Mouse (Mus musculus): ENCODE measurements around the gene Eif5b. TPM values are rescaled to one million over a fixed set of nuclear protein-coding genes. Genes with fewer than 3 reads are reported as not detected.
"Not testable (repeated sequence)": the region's sequence is repeated elsewhere in the genome, so short reads cannot be mapped to it uniquely, and the experiment has no call there.

Eif5b gene
- total RNA-seq, 2 experiments from 2014 or later: 31.9 to 36.5 TPM

DNA sequence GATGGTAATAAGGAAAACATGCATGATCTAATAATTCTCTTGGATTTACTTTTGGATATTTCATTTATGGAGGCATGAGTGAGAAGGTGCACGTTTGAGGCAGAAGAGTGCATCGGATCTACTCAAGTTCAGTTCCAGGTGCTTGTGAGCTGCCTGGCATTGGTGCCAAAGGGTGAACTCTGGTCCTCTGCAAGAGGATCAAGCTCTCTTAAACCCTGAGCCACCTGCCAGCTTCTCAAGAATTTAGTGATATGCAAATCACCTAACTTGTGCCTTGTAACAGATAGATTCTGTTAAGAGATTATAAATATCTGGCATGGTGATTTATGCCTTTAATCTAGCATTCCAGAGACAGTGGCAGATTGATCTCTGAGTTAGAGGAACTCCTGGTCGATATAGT, 5.2 kb downstream of the Eif5b start:
- DNase-seq: no peak

DNA sequence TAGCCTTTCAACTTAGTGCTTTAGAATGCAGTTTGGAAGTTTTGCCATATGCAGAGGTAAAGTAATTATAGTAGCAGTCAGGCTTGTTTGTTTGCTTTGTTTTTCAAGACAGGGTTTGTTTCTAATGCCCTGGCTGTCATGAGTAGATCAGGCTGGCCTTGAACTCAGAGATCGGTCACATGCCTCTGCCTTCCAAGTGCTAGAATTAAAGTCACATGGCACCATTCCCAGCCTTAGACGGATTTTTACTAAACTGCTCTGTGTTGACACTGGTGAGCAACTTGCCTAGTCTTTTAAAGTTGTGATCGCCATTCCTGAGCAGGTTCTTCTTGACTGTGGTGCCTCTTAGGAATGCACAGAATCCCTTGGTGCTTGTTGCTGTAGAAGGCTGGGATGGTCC, 8.9 kb downstream of the Eif5b start:
- DNase-seq: no peak

DNA sequence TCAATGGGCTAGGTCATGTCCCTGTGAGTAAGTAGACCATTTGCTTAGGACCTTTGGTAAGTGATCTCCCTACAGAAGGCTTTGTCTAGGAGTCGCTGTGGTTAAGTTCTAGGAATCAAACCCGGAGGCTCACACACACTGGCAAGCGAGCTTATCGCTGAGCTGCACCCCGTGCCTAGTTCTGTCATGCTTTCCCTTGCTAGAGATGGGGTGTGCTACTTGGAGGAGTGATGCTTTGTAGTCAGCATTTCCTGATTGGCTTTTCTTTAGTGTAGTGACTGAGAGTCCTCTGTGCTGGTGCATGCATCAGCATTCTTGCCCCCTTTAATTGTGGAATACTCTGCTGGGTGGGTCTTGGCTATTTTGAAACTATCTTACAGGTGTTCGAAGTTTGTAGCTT, 13.8 kb downstream of the Eif5b start:
- no peak for DNase-seq

DNA sequence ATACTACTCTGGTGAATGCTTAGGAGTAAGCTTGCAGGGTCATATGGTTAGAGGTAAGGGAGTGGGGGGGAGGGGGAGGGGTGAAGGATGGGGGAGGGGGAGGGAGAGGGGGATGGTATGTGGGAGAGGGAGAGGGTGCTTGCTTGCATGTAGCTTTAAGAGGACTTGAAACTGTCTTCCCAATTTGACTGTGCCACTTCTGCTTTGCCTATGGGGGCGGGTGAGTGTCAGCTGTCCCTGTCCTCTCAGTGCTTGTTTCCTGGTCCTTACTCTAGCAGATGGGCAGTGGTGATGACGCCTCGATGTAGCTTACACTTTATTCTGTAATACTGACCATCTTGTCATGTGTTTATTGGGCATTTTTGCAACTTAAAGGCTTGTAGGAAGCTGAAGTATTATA, 14.3 kb downstream of the Eif5b start:
- DNase-seq: no peak

DNA sequence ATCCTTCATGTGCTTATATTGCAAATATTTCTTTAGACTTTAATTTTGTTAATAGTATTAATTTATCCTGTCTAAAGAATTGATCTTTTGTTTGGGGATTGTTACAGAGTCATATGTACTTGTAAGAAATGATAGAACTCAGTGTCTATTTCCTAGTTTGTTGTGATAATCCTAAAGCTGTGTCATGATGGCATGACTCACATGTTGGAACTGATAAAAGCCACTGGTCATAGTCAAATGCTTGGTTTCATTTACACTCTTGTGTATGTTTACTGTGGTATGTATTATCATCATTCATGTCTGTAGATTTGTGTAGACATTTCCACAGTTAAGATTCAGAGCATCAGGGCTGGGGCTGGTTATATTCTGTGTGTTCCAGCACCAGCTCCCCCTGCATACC, 14.7 kb downstream of the Eif5b start:
- no peak for DNase-seq

DNA sequence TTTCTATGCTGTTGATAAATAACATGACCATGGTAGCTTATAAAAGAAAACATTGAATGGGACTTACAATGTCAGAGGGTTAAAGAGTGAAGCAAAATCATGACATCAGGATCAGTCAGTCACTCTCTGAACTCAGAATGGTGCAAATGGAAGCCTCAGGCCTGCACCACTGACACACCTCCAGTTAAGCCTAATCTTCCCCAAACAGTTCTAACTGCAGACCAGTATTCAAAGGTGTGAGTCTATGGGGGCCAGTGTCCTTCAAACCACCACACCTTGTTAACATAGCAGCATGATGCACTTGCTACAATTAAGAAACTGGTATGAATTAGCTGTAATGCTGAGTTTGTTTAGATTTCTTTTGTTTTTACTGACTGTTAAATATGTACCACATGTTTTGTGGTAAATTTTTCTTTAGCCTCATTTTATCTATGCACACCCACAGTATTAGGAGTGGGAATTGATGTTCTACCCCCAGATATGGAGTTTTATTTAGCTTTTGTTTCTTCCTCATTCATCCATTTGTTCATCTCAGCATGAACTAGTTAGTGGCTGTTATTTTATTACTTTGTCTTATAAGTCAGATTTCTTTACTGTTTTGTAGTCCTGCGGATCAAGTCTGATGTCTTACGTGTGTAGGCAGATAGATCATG, 16.9 kb downstream of the Eif5b start:
- no peak for DNase-seq

DNA sequence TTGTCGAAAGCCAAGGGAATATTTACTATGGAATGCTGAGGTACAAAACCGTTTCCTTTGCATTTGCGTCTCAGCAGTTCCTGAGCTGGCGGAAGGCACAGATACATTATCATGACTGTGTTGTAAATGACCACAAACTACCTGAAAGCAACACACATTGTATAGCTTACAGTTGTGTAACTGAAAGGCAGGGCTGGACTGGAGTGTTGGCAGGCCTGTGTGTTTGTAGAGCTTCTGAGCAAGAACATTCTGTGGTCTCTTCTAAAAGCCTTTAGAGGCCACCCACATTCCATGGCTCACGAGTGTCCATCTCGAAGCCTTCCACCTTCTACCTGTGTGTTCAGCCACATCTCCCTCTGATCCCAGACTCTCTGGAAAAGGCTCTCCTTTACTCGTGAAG, 29.5 kb downstream of the Eif5b start:
- DNase-seq: no peak

DNA sequence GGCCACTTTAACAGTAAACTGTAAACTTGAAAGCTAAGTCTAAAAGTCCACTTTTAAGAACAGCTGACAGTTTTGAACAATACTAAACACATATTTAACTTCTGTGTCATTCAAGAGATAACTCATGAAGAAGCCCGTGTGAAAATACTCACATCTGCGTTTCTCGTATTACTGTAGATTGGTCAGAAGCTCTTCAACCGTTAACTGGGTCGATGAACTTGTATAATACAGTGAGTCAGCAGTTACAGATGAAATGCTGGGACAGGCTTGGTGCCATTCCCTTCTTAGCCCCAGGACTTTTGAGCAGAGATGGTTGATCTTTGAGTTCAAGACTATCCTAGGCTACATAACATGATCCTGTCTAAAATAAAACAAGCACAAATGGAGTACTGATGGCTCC, 33.6 kb downstream of the Eif5b start:
- no peak for DNase-seq

DNA sequence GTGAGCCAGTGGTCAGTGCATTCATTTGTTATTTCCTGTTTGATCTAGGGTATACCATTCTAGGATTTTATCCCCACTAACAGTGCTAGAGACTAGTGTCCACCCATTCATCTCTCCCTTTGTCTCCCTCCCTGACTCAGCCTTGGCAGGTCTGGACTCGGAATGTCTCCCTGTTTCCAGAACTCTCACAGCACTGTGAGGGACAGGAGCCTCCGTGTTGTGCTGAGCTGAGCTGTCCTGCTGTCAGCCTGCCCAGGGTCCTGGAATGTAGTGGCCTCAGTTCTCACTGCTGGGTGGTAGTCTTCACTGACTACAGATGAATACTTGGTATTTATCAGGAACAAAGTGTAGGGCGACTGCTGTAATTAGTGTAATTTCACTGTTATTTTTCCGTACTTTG, 37.7 kb downstream of the Eif5b start:
- no peak for DNase-seq

DNA sequence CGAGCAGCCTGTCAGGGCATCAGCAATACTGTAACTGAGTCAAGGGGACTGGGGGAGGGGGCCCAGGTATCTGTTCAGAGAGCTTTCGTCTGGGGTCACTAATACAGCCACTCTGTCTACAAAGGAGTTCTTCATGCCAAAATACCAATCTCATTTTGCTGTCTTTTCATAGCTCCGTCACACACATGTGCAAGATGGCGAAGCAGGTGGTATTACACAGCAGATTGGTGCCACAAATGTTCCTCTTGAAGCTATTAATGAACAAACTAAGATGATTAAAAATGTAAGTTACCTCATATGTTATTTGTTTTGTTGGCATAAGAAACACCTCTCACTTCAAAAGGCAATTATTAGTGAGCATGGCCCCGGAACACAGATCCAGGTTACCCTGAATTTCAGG, 39.6 kb downstream of the Eif5b start:
- DNase-seq: no peak

DNA sequence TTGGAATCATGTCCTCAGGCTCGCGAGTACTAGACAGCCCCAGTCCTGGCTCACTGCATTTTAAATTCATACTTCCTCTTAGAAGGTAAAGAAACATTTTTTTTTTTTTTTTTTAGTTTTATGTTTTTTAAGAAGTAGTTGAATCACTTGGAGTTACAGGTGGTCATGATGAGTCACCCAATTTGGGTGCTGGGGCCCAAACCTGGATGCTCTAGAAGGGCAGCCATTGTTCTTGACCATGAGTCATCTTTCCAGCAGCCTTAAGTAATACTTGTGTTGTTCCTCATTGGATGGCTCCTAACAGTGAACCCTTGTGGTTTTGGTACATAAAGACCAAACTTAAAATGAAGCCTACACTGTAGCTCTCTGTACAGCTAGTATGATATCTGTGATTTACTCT, 41.1 kb downstream of the Eif5b start:
- DNase-seq: no peak

DNA sequence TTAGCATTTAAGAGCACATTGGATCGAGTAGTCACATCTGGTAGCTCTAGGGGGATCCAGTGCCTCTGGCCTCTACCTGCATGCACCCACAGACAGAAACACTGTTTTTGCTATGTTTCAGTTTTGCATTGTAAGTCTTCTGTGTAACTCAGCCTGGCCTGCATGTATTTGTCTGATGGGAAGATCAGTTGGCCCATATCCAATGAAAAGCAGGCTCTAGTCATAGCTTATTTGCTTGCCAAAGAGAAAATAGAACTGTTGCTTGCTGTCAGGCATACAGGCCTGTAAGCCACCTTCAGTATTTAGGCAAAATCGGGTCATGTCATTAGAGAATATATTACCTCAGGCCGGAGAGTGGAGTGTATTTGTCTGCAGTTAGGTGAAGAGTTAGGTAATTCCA, 50.3 kb downstream of the Eif5b start:
- DNase-seq: no peak

DNA sequence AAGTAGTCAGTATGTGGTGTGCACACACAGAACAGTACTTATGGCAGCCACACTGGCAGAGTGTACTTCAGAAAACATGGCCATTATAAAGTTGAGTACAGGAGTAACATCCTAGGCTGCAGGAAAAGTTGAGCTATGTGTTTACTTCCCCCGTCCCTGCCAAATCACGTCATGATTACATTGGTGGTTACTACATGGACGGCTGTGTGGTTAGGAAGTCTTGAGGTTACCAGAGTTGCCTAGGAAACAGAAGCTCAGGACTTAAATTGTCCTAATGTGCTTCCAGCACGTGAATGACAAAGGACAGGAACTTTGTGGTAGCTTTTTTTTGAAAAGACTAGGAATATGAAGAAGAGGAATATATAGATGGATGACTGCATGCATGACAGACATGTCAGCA, 51.8 kb downstream of the Eif5b start:
- DNase-seq: no peak

DNA sequence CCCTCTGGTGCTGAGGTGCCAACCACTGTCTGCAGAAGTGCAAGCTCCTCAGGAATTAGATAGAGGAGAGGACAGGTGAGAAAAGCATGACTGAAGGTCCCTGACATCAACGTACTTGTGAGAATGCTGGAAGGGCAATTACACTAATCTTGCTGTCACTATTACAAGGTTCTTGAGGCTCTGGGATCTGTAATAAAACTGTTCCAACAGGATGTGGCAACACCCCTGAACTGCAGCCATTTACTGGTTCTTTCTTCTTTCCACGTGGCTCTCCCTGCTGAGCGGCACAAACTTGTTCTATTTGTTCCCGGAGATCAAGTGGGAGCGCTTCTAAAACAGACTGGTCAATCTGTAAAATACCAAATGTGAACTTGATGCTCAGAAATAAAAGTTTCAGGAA, 57.4 kb downstream of the Eif5b start:
- no peak for DNase-seq

DNA sequence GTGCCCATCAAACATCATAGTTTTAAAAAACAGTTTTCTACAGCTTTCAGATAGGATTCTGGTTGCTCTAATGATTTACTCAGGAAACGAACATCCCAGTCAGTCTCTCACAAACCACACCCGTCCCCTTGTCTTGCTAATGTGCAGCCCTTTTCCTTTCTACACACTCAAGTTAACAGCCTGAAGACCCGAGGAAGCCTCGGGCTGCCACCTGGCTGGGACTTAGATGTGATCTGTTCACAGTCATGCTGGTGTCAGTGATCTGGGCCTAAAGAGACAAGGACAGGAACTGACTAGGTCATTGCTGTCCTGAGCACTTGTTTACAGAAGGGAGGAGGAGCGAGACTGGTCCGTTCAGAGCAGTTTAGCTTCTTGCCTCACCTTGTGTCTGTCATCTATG, 60.6 kb downstream of the Eif5b start:
- DNase-seq: no peak

DNA sequence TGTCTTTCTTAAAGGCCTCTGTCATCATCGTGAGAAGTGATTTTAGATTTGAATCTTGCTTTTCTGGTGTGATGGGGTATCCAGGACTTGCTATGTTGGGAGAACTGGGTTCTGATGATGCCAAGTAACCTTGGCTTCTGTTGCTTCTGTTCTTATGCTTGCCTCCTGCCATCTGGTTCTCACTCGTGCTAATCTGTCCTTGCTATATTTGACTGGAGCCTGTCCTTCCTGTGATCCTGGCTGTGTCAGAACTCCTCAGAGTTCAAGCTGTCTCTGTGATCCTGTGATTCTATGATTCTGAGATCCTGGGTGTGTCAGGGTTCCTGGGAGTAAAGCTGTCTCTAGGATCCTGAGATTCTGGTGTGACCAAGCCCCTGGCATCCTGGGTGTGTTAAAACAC, 64.3 kb downstream of the Eif5b start:
- DNase-seq: not testable (repeated sequence)

DNA sequence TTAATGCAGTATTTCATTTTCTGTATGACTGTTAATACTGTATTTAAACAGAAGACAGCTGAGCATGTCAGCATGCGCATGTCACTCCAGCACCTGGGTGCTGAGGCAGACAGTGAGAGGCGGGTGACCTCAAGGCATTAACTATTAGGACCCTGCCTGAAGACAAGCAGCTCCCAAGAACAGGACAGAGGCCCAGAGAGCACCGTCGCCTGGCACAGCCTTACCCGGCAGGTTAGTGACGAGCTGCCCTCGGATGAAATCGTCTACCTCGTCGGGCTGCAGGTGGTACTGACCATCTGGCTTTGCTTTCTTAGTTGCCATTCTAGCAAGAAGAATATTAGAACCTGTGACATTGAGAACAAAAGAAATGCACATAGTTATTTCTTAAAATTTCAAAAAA, 69.5 kb downstream of the Eif5b start:
- DNase-seq: no peak

DNA sequence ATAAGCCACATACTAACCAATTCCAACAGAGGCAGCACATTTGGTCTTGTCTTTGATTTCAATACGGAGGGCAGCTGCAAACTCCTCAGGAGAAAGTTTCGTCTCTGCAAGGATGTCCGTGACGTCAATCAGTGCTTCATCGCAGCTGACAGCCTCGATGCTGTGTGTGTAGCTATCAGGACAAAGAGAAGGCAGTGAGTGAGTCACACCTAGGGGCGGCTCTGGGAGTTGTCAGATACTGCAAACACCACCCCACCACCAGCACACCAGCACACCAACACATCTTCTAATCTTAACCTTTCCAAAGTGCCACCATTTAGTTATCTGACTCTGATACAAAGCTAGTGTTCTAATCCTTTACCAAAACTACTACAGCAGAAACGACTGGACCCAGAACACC, 73.5 kb downstream of the Eif5b start:
- DNase-seq: no peak

DNA sequence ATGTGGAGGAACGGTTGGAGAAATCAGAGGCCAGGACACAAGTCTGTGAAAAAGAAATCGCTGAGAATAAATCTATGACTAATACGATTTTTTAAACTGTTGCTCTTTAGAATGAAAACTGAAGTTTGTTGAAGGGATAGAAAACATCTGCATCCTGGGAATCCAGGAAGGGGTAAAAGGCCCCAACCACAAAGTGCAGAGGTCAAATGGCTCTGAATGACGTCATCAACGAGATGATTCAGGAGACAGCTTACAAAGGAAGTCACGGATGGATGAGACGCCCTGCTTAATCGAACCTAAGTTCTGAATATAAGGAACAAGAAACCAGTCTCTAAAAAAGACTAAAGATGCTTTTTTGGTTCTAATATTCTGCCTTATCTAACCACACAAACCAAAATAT, 83.5 kb downstream of the Eif5b start:
- DNase-seq: no peak

DNA sequence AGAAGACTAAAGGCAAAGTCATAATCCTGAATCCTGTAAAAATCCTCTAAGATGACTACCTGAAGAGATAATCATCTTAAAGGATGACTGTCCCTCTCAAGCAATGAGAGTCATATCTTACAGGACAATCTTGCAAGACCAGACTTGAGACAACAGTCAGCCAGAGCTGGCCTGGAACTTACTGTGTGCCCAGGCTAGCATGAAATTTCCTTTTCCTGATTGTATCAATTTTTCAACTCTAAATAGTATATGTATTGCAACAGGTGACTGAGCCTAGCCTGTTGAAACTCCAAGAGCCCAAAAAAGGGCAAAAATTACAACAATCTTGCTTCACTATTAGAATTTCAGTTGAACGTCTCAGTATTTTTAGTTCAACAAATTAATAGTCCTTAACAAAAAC, 105.4 kb downstream of the Eif5b start:
- DNase-seq: no peak

DNA sequence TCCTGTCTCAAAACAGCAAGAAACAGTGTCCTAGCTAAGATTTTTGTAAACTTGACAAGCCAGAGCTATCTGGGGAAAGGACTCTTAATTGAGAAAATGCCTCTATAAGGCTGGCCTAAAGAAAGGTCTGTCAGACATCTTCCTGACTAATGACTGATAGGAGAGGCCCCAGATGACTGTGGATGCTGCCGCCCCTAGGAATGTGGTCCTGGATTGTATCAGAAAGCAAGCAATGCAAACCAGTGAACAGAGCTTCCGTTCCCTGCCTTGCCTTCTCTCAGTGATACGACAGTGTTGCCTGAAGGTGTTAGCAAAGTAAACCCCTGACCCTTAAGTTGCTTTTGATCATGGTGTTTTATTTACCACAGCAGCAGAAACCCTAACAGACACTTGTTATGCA, 106.0 kb downstream of the Eif5b start:
- no peak for DNase-seq

All from gastrocnemius, postnatal 25 days (tissue).